Mouse (Mus musculus) cerebellum, adult 2 months (tissue): ENCODE measurements around the gene Echdc3.

Experiments used
- CTCF ChIP-seq: fragments of 200-500 bp; IDR thresholded peaks from 2 replicates; pipeline ENCODE4 v1.5.1; 2011; ENCODE audit warnings: low read depth, mild to moderate bottlenecking, control low read depth, low read length, moderate library complexity, borderline replicate concordance; ENCODE audit not compliant: insufficient read depth
- POLR2A ChIP-seq: fragments of 200-500 bp; IDR thresholded peaks from 2 replicates; pipeline ENCODE4 v1.6.1; 2011; ENCODE audit warnings: low read length, control low read depth, borderline replicate concordance; ENCODE audit not compliant: insufficient read depth

GRCm38 (mm10) chr2:6195468-6196239 is 17.2 kb downstream of the Echdc3 start:
- no peak for TF ChIP-seq CTCF
- no peak for TF ChIP-seq POLR2A
